24 mouse cellular contexts compared by ENCODE assay signal in the genomic region with DNA sequence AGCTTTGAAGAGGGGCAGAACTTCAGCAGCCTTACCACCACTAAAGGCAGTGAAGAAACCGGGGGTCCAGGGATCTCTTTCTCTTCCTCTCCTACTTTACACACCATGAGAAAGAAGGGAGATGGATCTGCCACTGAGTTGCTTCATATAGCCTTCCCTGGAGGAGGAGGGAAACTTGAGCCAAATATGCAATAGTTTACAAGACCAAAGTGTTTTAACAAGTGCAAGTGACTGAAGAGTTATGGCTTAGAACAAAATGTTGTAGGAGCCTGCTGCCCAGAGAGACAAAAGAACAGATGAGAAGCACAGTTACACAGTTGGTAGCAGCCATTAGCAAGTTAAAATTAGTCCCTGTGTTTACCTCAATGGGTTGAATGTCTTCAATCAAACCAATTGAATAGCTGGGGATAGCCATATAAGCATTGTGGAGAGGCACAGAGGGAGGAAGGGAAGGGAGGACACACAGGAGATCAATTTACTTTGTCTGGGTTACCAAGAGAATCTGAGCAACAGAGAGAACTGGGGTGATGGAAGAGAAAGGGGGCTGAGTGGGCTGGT. TPM values are rescaled to one million over a fixed set of nuclear protein-coding genes. Genes with fewer than 3 reads are reported as not detected.
DNase-seq lines count a peak whose midpoint lies in the region; ATAC-seq and TF ChIP-seq lines count a peak whose summit lies in the region.
"Had no signal": no experiment of that assay in that cellular context is flagged by ENCODE, and none has a peak within 500 bp of the region (broad histone marks: within the 10 kb centered on the region; RNA-seq: fewer than 3 reads in every experiment).

No protein-coding gene starts in this region.

- TF ChIP-seq CTCF in lung, postnatal 0 days (IDR thresholded peaks at IDR 0.05): no peak
- TF ChIP-seq CTCF in cerebellum, adult 2 months (IDR thresholded peaks at IDR 0.05; ENCODE audit: borderline replicate concordance, insufficient read depth, low read depth, low read length): no peak

- H3K9ac ChIP-seq in hindbrain, embryonic 12.5 days: no peak overlapping the region
- H3K9ac ChIP-seq in lung, postnatal 0 days (replicated peaks; ENCODE audit: low read depth): no peak overlapping the region
- H3K9ac ChIP-seq: forebrain, embryonic 13.5 days; heart, embryonic 12.5 days; limb, embryonic 13.5 days; midbrain, embryonic 15.5 days had no signal

- ATAC-seq in hindbrain, embryonic 12.5 days (ENCODE audit: low FRiP score): no peak
- no peak for ATAC-seq in lung, postnatal 0 days
- ATAC-seq: forebrain, embryonic 13.5 days; hindbrain, embryonic 16.5 days; midbrain, embryonic 15.5 days had no signal

- no peak for TF ChIP-seq POLR2A in cerebellum, adult 2 months (IDR thresholded peaks at IDR 0.05; ENCODE audit: borderline replicate concordance, insufficient read depth, low read length)

- no peak for TF ChIP-seq EP300 in lung, postnatal 0 days (IDR thresholded peaks at IDR 0.05)

- DNase-seq in hindbrain, embryonic 10.5 days (ENCODE audit: low spot score): no peak
- DNase-seq in lung, postnatal 0 days (ENCODE audit: low spot score): peak; percentile 63
- DNase-seq in lung, postnatal 14 days: no peak
- DNase-seq in R1 (ENCODE audit: low read depth, low spot score): peak; percentile 58
- DNase-seq in right cerebral cortex, adult 18-20 months: no peak
- no peak for DNase-seq in cerebellum, adult 2 months
- DNase-seq: adrenal gland, postnatal 14 days; cerebellum, adult 11-12 months; cerebellum, postnatal 10 days; gastrocnemius, postnatal 25 days; heart, adult 2 months; kidney, adult 11 months; kidney, postnatal 14 days; spleen, adult 18-20 months; thymus, adult 2 months; thymus, postnatal 36 days had no signal

- no peak overlapping the region for H3K4me2 ChIP-seq in hindbrain, embryonic 12.5 days (replicated peaks)
- no peak overlapping the region for H3K4me2 ChIP-seq in lung, postnatal 0 days (replicated peaks; ENCODE audit: low read depth, low read length)
- H3K4me2 ChIP-seq: forebrain, embryonic 13.5 days; heart, embryonic 12.5 days; limb, embryonic 13.5 days; liver, embryonic 11.5 days; midbrain, embryonic 15.5 days had no signal

- no peaks in the 10 kb centered on the region for H3K9me3 ChIP-seq in hindbrain, embryonic 10.5 days
- no peaks in the 10 kb centered on the region for H3K9me3 ChIP-seq in hindbrain, embryonic 12.5 days (replicated peaks)
- H3K9me3 ChIP-seq in lung, postnatal 0 days (ENCODE audit: low read length): no peaks in the 10 kb centered on the region
- H3K9me3 ChIP-seq: forebrain, embryonic 13.5 days; heart, embryonic 12.5 days; limb, embryonic 13.5 days; midbrain, embryonic 15.5 days had no signal

- no peaks in the 10 kb centered on the region for H3K36me3 ChIP-seq in hindbrain, embryonic 10.5 days
- no peaks in the 10 kb centered on the region for H3K36me3 ChIP-seq in hindbrain, embryonic 12.5 days
- no peaks in the 10 kb centered on the region for H3K36me3 ChIP-seq in lung, postnatal 0 days (ENCODE audit: insufficient read depth, low read length)
- H3K36me3 ChIP-seq: heart, embryonic 12.5 days; limb, embryonic 13.5 days; midbrain, embryonic 15.5 days had no signal

- 88% methylated on average over 1 of the region's 1 CpGs for WGBS in hindbrain, embryonic 10.5 days
- WGBS in hindbrain, embryonic 12.5 days: 75% methylated on average over 1 of the region's 1 CpGs
- 57% methylated on average over 1 of the region's 1 CpGs for WGBS in lung, postnatal 0 days
- WGBS in cerebellum, adult 2 months: 66% methylated on average over 1 of the region's 1 CpGs

- H3K27me3 ChIP-seq in hindbrain, embryonic 10.5 days (ENCODE audit: insufficient read depth, poor library complexity, severe bottlenecking): no peaks in the 10 kb centered on the region
- H3K27me3 ChIP-seq in hindbrain, embryonic 12.5 days: no peaks in the 10 kb centered on the region
- H3K27me3 ChIP-seq in lung, postnatal 0 days (replicated peaks; ENCODE audit: insufficient read depth, low read length): no peaks in the 10 kb centered on the region
- H3K27me3 ChIP-seq in cerebellum, adult 2 months (ENCODE audit: control insufficient read depth, insufficient read depth, low read length): no peaks in the 10 kb centered on the region
- H3K27me3 ChIP-seq: forebrain, embryonic 13.5 days; heart, embryonic 12.5 days; limb, embryonic 13.5 days; midbrain, embryonic 15.5 days had no signal

- peaks cover 40% of the 10 kb centered on the region for H3K4me1 ChIP-seq in hindbrain, embryonic 10.5 days (replicated peaks)
- peaks cover 25% of the 10 kb centered on the region for H3K4me1 ChIP-seq in hindbrain, embryonic 12.5 days
- peaks cover 6% of the 10 kb centered on the region; the same call in 1 of the 2 replicates for H3K4me1 ChIP-seq in lung, postnatal 0 days (ENCODE audit: insufficient read depth, low read depth, low read length)
- no peaks in the 10 kb centered on the region; the same call in 1 of the 2 replicates for H3K4me1 ChIP-seq in cerebellum, adult 2 months (ENCODE audit: control insufficient read depth, insufficient read depth, low read length)

- H3K27ac ChIP-seq in hindbrain, embryonic 10.5 days: peak overlapping the region; percentile 67
- no peak overlapping the region for H3K27ac ChIP-seq in hindbrain, embryonic 12.5 days
- H3K27ac ChIP-seq in lung, postnatal 0 days (ENCODE audit: low read length): no peak overlapping the region
- no peak overlapping the region for H3K27ac ChIP-seq in cerebellum, adult 2 months (ENCODE audit: insufficient read depth, low read length)
- H3K27ac ChIP-seq: forebrain, embryonic 13.5 days; heart, adult 2 months; limb, embryonic 13.5 days; midbrain, embryonic 15.5 days had no signal

- no peak overlapping the region for H3K4me3 ChIP-seq in hindbrain, embryonic 10.5 days
- no peak overlapping the region for H3K4me3 ChIP-seq in hindbrain, embryonic 12.5 days
- no peak overlapping the region for H3K4me3 ChIP-seq in lung, postnatal 0 days (ENCODE audit: low read depth, low read length)
- no peak overlapping the region for H3K4me3 ChIP-seq in cerebellum, adult 2 months (replicated peaks; ENCODE audit: insufficient read depth, low read depth, low read length)
- H3K4me3 ChIP-seq: erythroblast, embryonic 14.5 days; forebrain, embryonic 13.5 days; heart, adult 2 months; heart, embryonic 12.5 days; limb, embryonic 13.5 days; midbrain, embryonic 15.5 days had no signal

RNA-seq across cellular contexts. Expression of gene Gng2, which starts 13.1 kb away (rescaled TPM):
- polyA plus RNA-seq in hindbrain, embryonic 10.5 days (2016; fragmentation: Nextera tagmentation; extraction: Ambion mirVana): 105 and 141 TPM in 2 replicates
- polyA plus RNA-seq in hindbrain, embryonic 12.5 days (2016; fragmentation: Nextera tagmentation; extraction: Ambion mirVana): 203 and 213 TPM in 2 replicates
- polyA plus RNA-seq in lung, postnatal 0 days (2015; fragmentation: Nextera tagmentation; extraction: Ambion mirVana): 27.9 and 29.5 TPM in 2 replicates
- polyA plus RNA-seq in cerebellum, adult 2 months (2012; rRNA removed): 62.7 and 64.5 TPM in 2 replicates
- polyA plus RNA-seq: erythroblast, embryonic 14.5 days had no signal

Comparison
In these comparisons a context has a peak if more than half of its experiments do, and no peak if none do; other contexts are left out.
1. DNase-seq: peak in lung, postnatal 0 days (single experiment) and R1 (single experiment); none in hindbrain, embryonic 10.5 days (single experiment), lung, postnatal 14 days (single experiment), right cerebral cortex, adult 18-20 months (single experiment) and cerebellum, adult 2 months (0 of 2).